Mouse (Mus musculus) gastrocnemius, postnatal 4 days (tissue): ENCODE measurements at regions not wholly inside any gene's neighbourhood (a gene's known extent, or its start where the extent isn't known, plus 50 kb on each side); places are given as distances from the start of the nearest gene placed in this dataset.
"Not testable (repeated sequence)": the region's sequence is repeated elsewhere in the genome, so short reads cannot be mapped to it uniquely, and the experiment has no call there.

Source experiments
- DNase-seq, 2 experiments: peaks; one replicate each; pipeline ENCODE4 v3.0.0; 2021 to 2022; ENCODE audit warnings: low spot score in 2 of 2, mixed read lengths in 2 of 2

- DNase-seq: no peak
These were observed 69.3 kb downstream of the Btg1 start for GRCm38 (mm10) chr10:96685991-96686601.

- peak in 1 of 2 experiments; percentile 53 for DNase-seq
These were observed 70.0 kb downstream of the Btg1 start for GRCm38 (mm10) chr10:96686659-96687440.

GRCm38 (mm10) chr10:96687441-96687772 is 70.6 kb downstream of the Btg1 start:
- no peak for DNase-seq

GRCm38 (mm10) chr10:96689976-96690867 is 73.4 kb downstream of the Btg1 start:
- DNase-seq: no peak

- peak in 1 of 2 experiments; percentile 12 for DNase-seq
These were observed 74.1 kb downstream of the Btg1 start for GRCm38 (mm10) chr10:96690868-96691302.

- no peak for DNase-seq
These were observed 74.6 kb downstream of the Btg1 start for GRCm38 (mm10) chr10:96691319-96691870.

- no peak for DNase-seq
These were observed 76.0 kb downstream of the Btg1 start for GRCm38 (mm10) chr10:96692821-96693220.

- DNase-seq: no peak
These were observed 77.0 kb downstream of the Btg1 start for GRCm38 (mm10) chr10:96693766-96694165.

GRCm38 (mm10) chr10:96696571-96696970 is 79.8 kb downstream of the Btg1 start:
- no peak for DNase-seq

- no peak for DNase-seq
These were observed 81.0 kb downstream of the Btg1 start for GRCm38 (mm10) chr10:96697781-96698180.

- no peak for DNase-seq
These were observed 89.8 kb downstream of the Btg1 start for GRCm38 (mm10) chr10:96706656-96707055.

- DNase-seq: no peak
These were observed 91.7 kb downstream of the Btg1 start for GRCm38 (mm10) chr10:96708471-96708870.

GRCm38 (mm10) chr10:96709698-96710356 is 93.0 kb downstream of the Btg1 start:
- DNase-seq: no peak

- no peak for DNase-seq
These were observed 95.2 kb downstream of the Btg1 start for GRCm38 (mm10) chr10:96711993-96712392.

GRCm38 (mm10) chr10:96714702-96715101 is 97.9 kb downstream of the Btg1 start:
- no peak for DNase-seq

- DNase-seq: no peak
These were observed 100.5 kb downstream of the Btg1 start for GRCm38 (mm10) chr10:96717281-96717680.

GRCm38 (mm10) chr10:96718706-96719105 is 101.9 kb downstream of the Btg1 start:
- DNase-seq: not testable (repeated sequence)

GRCm38 (mm10) chr10:96720281-96720711 is 103.5 kb downstream of the Btg1 start:
- peak in 1 of 2 experiments; percentile 21 for DNase-seq

- no peak for DNase-seq
These were observed 104.3 kb downstream of the Btg1 start for GRCm38 (mm10) chr10:96720956-96721688.

GRCm38 (mm10) chr10:96722491-96722890 is 105.7 kb downstream of the Btg1 start:
- DNase-seq: peak in 1 of 2 experiments; percentile 42
